Mouse (Mus musculus) cerebellum, adult 2 months (tissue): ENCODE measurements around the gene Palm. TPM values are rescaled to one million over a fixed set of nuclear protein-coding genes. Genes with fewer than 3 reads are reported as not detected.

Source experiments
- DNase-seq, 2 experiments: peaks; one replicate each; pipeline ENCODE4 v3.0.0; 2021
- H3K27ac ChIP-seq: fragments of 200-500 bp; 2 replicates; pipeline ENCODE4 v1.5.1; 2012; ENCODE audit warnings: low read length, control low read depth, inconsistent platforms; ENCODE audit not compliant: insufficient read depth
- H3K27me3 ChIP-seq: fragments of 200-500 bp; 2 replicates; pipeline ENCODE4 v1.6.1; 2012; ENCODE audit warnings: inconsistent platforms, mild to moderate bottlenecking, low read length, moderate library complexity; ENCODE audit not compliant: control insufficient read depth, insufficient read depth
- H3K4me1 ChIP-seq: fragments of 200-500 bp; 2 replicates; pipeline ENCODE4 v1.6.1; 2011; ENCODE audit warnings: low read length; ENCODE audit not compliant: control insufficient read depth, insufficient read depth
- H3K4me3 ChIP-seq: fragments of 200-500 bp; replicated peaks from 2 replicates; pipeline ENCODE3; 2011; ENCODE audit warnings: mild to moderate bottlenecking, low read depth, low read length, control low read depth; ENCODE audit not compliant: insufficient read depth
- CTCF ChIP-seq: fragments of 200-500 bp; IDR thresholded peaks from 2 replicates; pipeline ENCODE4 v1.5.1; 2011; ENCODE audit warnings: low read depth, mild to moderate bottlenecking, control low read depth, low read length, moderate library complexity, borderline replicate concordance; ENCODE audit not compliant: insufficient read depth
- POLR2A ChIP-seq: fragments of 200-500 bp; IDR thresholded peaks from 2 replicates; pipeline ENCODE4 v1.6.1; 2011; ENCODE audit warnings: low read length, control low read depth, borderline replicate concordance; ENCODE audit not compliant: insufficient read depth
- WGBS: fragments of 180-500 bp; shearing (Covaris S2); methylation state at CpG from one replicate; pipeline ENCODE4 v1.1.7; 2018; 5-methylcytosine and 5-hydroxymethylcytosine counted together
- polyA plus RNA-seq: library from polyadenylated mRNA; depleted of rRNA; stranded (reverse); fragments of >200 nt; gene quantifications from 2 replicates; pipeline ENCODE4 v1.2.3, GENCODE M21; 2012

The Palm gene
- polyA plus RNA-seq, 1 experiment, result 143 TPM

DNA sequence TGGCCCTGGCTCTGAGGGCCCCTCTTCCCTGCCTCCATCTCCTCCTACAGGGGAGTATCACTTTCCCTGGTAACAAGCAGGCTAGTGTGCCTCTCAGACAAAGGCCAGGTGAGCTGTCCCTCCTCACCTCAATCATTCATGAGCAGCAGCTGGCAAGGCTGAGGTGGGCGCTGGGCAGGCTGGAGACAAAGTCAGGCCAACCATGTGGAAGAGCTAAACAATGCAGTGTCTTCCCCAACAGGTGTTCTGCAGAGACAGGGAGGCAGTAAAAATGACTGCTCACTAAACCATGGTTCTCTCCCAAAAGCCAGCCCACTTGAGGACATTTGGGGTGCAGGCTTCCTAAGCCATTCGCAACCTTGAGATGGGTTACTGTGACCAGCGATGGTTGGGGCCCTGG, 58.3 kb downstream of the Palm start:
- Histone ChIP-seq H3K27me3 (no peaks in the 10 kb centered on the region), H3K4me3 (no peak overlapping the region), H3K4me1 (peaks cover 12% of the 10 kb centered on the region), H3K27ac (no peak overlapping the region)
- TF ChIP-seq POLR2A (no peak), CTCF (no peak)
- no peak for DNase-seq
- WGBS, result 86% methylated on average over 3 of the region's 3 CpGs

DNA sequence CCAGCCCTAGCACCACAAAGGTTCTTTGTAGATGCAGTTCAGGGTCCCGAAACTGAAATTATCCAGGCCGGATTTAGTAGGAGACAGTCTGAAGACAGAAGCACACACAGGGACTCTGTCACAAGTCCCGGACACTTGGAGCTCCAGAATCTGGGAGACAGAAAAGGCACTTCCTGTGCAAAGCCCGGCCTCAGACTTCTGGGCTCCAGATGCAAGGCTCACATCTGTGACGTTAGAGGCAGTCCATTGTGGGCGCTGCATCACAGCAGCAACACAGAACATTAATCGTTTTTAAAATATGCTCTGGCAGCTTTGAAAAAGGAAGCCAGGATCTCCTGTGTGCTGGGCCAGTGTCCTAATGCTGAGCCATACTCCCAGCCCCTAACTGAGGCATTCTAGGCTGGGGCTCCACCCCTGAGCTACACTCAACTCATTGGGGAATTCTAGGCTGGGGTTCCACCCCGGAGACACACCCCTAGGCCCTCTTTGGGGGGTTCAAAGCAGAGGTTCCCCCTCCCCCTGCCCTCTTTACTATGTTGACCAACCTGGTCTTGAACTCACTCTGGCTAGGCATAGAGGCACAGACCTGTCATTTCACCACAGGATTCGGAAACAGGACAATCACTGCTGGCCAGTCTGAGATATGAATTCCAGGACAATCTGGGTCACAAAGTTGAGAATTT, 58.9 kb downstream of the Palm start:
- no peaks in the 10 kb centered on the region for H3K27me3 ChIP-seq
- WGBS, result 61% methylated on average over 9 of the region's 9 CpGs

DNA sequence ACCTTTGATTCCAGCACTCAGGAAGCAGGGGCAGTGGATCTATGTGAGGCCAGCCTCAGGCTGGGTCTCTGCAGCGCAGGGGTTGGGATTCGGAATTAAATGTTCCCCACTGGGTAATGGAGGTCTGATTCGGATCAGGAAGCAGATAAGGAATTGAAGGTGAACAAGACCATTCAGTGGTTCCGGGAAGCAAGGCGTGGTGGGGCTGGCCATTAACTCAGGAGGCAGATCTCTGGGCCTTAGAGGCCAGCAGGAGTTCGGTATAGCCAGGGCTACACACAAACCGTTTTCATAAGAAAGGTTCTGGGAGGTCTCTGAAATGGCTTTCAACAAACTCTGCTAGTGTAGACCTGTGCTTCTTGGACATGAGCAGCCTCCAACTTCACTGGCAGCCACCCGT, 59.5 kb downstream of the Palm start:
- peaks cover 23% of the 10 kb centered on the region for H3K4me1 ChIP-seq
- 26% methylated on average over 8 of the region's 8 CpGs for WGBS
- no peaks in the 10 kb centered on the region for H3K27me3 ChIP-seq
- peak overlapping the region; percentile 74 for H3K27ac ChIP-seq
- H3K4me3 ChIP-seq, result peak overlapping the region; percentile 73
- no peak for DNase-seq
- TF ChIP-seq CTCF (no peak), POLR2A (no peak)

More for the DNA sequence above, 58.9 kb downstream of the Palm start:
- Histone ChIP-seq H3K4me1 (peaks cover 17% of the 10 kb centered on the region), H3K27ac (peak overlapping the region; percentile 74), H3K4me3 (no peak overlapping the region)
- TF ChIP-seq POLR2A (no peak), CTCF (no peak)
- DNase-seq, result no peak

DNA sequence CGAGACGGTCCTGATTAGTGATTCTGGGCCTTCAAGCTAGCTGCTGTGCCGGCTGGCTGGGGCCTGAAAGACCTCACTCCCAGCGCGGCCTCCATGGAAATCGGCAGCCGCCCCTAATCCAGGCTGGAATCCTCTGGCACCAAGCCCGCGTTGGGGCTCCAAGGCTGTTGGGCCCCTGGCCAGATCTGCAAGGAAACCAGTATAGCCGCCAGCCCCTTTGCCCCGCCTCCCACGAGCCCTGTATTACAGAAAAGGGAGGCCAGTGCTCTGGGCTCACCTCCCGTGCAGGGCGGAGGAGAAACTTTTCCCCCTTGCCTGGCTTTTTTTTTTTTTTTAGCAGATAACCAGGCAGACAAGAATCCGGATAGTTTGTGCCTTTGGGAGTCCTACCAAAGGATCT, 60.0 kb downstream of the Palm start:
- peak overlapping the region; percentile 73 for H3K4me3 ChIP-seq
- TF ChIP-seq CTCF (no peak), POLR2A (no peak)
- H3K27ac ChIP-seq, result peak overlapping the region; percentile 74
- peak; percentile 84 to 87 for DNase-seq
- H3K27me3 ChIP-seq, result no peaks in the 10 kb centered on the region
- peaks cover 25% of the 10 kb centered on the region for H3K4me1 ChIP-seq
- 1% methylated on average over 15 of the region's 15 CpGs for WGBS

GRCm38 (mm10) chr10:79853860-79854795, 60.8 kb downstream of the Palm start, which contains the start of gene Ptbp1:
Gene Ptbp1 (plus strand): TSS chr10:79854427.
- peak; percentile 99 to 100 for DNase-seq
- Histone ChIP-seq H3K4me3 (peak within 1 kb of the TSS; percentile 79), H3K4me1 (peaks cover 32% of the 10 kb centered on the region), H3K27ac (peak within 1 kb of the TSS; percentile 87), H3K27me3 (no peaks in the 10 kb centered on the region)
- under 1% methylated on average over 75 of the region's 75 CpGs for WGBS
- TF ChIP-seq CTCF (no peak), POLR2A (peak; percentile 81)

- Histone ChIP-seq H3K27me3 (no peaks in the 10 kb centered on the region), H3K4me1 (peaks cover 40% of the 10 kb centered on the region), H3K27ac (peak overlapping the region; percentile 87), H3K4me3 (peak overlapping the region; percentile 79)
- DNase-seq, result no peak
- under 1% methylated on average over 83 of the region's 83 CpGs for WGBS
- TF ChIP-seq CTCF, result no peak
- TF ChIP-seq POLR2A, result no peak
Observed at GRCm38 (mm10) chr10:79854801-79855541, 61.6 kb downstream of the Palm start.

DNA sequence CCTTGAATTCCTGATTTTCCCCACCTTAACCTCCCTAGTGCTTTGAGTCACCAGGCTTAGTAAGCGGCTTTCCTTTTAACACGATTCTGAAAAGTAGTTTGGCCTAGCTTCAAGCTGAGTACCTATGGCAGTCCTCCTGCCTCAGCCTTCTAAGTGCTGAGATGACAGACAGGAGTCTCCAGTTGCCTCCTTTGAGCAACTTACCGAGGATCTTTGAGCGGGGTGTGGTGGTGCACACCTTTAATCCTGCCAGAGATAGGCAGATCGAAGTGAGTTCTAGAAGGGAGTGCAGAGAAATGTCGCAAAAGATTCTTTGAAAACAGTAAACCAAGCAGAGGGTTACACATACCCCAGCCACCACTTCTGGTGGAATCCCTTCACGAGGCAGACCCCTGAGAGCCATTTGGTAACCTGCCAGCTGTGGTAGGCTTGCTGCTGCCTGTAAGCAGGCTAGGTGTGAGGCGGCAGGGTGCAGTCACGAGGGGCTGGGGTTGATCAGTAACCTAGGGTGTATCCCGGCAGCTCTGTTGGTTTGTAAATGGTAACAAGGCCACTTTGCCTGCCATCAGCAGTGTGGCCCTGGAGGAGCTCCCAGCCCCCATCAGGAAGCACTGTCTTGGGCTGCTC, 62.3 kb downstream of the Palm start:
- TF ChIP-seq POLR2A (no peak), CTCF (no peak)
- WGBS, result 1% methylated on average over 10 of the region's 10 CpGs
- Histone ChIP-seq H3K4me3 (peak overlapping the region; percentile 79), H3K27me3 (no peaks in the 10 kb centered on the region), H3K27ac (no peak overlapping the region; the same call in 1 of the 2 replicates), H3K4me1 (peaks cover 47% of the 10 kb centered on the region)
- DNase-seq, result peak in 1 of 2 experiments; percentile 51
